Mouse (Mus musculus): Measurements from ENCODE around the gene Mink1.
"Not testable (repeated sequence)": the region's sequence is repeated elsewhere in the genome, so short reads cannot be mapped to it uniquely, and the experiment has no call there.

Gene Mink1

DNA sequence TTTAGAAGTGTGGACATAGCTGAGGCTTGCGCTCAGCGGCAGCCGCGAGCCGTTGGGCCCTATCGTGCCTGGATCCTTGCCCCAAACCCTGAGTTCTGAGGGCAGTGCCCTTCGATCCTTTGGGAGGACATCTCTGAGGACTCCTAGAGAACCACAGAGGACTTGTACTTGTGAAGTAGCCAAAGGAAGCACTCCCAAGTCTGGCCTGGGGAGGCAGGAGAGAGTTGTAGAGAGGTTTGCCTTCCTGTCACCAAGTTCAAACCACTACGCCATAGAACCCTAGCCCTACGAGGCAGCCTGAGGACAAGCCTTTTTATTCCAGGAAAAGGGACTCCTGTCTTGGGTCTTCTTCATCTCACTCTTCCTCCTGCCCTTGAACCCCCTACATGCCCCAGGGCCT is 5.1 kb upstream of the Mink1 start:
- no peak for DNase-seq (ENCODE audit: low read depth)

DNA sequence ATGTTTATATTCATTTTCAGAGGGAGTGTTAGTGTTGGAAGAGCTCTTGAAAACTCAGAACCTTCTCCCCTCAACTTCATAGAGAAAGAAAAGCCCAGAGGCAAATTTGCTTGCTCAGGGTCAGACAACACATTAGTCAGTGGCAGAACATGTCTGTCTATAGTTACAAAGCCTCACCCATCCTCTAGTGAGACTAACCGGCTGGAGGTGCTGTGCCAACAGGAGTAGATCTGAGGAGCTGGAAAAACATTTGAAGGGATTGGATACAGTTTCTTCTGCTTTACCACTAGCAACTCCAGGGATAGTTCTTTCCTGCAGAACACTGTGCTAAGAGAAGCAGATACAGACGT is 769 bp upstream of the Mink1 start:
- no peak for DNase-seq (ENCODE audit: low read depth)

DNA sequence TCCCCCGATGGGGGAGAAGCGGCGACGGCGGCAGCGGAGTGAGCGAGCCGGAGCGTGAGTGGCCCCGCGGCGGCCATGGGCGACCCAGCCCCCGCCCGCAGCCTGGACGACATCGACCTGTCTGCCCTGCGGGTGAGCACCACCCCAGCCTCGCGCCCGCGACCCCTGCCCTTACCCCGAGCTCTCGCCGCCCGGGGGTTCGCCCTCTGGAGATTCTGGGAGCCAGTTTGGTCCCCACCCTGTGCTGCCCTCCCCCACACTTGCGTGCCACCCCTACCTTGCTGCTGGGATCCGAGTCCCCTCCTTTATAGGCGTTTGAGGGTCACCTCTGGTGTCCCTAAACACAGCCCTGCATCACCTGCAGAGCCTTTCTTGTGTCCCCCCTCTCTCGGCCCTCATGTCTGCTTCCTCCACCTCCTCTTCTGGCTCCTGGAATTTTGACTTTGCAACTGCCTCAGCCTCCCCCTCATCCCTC is 351 bp downstream of the Mink1 start:
- DNase-seq (ENCODE audit: low read depth) = no peak

DNA sequence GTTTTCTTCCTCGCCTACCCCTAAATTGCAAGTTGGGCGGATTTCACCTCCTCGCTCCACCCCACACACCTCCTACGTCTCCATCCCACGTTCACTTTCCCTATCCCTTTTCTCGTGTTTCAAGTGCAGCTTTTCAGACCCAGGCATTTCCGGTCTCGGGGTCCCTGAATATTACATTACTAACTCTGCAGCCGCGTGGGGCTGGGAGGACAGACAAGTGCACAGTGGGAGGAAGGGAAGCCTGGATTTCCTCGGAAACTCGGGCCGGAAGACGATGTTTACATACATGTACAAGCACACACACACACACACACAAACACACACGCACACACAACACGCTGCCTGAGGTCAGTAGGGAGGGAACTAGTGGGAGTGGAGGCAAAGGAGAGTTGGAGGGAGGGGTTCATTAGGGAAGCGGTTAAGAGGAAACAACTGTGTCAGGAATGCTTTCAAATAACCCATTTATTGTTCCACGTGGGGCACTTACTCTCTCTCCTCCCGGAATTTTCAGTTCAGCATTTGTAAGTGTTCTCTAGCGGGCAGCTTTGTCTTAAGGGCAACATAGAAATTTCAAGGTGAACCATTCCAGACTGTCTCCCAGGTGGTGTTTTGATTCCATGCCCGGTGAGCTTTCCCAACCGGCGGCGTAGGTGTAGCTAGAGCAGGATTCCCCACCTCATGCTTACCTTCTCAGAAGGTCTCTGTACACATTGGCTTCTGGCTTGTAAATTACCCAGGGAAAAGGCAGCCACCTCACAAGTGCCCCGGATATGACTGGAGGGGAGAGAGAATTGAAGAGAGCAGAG is 992 bp downstream of the Mink1 start:
- no peak for DNase-seq (ENCODE audit: low read depth)

DNA sequence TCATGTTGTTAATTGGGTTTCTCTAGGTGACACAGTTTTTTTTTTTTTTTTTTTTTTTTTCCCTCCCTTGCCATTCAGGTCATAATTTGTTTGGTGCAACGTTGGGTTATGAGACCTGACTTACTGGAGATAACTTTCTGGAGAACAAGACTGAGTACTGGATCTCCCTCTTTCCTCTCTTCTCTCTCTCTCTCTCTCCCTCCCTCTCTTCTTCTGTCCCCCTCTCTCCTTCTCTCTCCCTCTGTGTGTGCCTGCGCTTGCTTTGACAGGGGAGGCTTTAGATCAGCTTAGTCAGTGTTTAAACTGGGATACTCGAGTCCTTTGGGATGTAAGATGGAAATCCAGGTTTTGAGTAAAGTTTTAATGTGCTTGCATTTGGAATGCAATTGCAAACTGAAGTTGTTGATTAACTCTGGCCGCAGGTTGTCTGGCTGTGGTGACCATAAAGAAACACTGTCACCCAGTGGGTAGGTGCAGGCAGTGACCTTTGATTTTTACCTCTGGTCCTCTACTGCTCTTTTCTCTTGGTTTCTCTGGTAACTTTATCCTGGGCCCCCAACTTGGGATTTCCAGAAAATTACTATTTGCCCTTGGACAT is 1.7 kb downstream of the Mink1 start:
- DNase-seq (ENCODE audit: low read depth) = no peak

DNA sequence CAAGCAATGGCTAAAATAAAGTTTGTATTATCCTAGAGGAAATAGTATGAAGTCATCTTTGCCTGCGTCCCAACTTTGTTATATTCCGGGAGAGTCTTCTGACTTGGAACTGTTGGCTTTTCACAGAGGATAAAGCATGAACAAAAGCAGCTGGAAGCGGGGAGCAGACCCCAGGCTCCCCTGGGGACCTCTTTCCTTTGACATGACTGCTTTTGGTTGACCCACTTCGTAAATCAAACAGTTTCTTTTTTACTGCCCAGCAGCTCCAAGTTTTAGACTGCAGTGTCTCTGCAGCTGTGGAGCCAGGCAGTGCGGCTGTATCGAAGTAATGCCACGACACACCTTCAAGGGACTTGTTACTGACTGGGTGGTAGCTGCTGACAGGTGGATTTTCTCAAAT is 3.9 kb downstream of the Mink1 start:
- no peak for DNase-seq (ENCODE audit: low read depth)

DNA sequence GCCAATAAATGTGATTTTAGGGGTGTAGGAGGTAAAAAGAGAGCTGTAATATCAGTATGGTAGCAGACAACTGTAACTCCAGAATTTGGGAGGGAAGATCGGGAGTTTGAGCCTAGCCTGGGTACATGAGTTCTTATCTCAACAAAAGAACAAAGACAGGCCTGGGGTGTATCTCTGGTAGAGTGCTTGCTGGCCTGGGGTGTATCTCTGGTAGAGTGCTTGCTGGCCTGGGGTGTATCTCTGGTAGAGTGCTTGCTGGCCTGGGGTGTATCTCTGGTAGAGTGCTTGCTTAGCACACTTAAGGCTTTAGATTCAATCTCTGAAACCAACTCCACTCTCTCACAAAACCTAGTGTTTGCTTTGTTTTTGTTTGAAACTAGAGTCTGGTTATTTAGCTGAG is 7.9 kb downstream of the Mink1 start:
- DNase-seq (ENCODE audit: low read depth) = not testable (repeated sequence)

DNA sequence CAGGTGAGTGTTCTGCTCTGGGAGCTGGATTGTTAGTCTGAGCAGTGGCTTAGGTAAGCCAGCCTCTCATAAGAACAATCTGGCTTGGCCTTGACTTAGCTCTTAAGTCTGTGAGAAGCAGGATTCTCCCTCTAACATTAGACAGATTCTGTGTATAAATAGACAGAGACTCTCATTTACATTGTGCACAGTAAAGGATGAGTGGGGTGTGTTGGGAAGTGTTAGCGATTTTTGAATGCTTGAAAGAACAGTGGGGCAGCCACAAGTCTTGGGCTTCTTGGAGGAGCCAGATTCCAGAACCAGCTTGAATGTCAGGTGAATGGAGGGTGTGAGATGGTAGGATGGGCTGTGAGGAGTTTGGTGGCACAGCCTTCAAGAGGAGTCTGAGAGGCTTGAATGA is 9.0 kb downstream of the Mink1 start:
- no peak for DNase-seq (ENCODE audit: low read depth)

DNA sequence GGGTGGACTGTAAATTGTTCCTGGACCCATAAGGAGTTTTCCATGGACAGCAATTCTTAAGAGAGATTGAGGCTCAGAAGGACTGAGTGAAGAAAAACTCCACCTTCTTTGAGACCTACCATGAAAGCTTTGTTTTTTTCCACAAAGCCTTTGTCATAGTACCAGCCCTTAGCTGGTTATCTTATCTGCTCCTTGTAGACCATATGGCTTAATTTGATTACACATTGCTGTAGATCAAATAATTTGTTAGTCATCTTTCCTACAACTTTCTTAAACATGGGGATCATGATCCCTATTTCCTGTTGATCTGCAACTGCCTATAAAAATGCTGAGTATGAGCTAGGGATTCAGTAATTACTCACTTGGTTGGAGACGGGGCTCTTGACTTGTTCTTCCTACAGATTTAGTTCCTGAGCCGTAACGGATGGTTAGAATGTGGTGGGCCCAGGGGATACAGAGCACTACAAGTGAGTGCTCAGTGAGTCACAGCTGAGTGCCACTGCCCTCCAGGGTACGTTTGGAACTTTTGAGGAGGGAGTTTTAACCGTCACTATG is 9.7 kb downstream of the Mink1 start:
- DNase-seq (ENCODE audit: low read depth) = no peak

DNA sequence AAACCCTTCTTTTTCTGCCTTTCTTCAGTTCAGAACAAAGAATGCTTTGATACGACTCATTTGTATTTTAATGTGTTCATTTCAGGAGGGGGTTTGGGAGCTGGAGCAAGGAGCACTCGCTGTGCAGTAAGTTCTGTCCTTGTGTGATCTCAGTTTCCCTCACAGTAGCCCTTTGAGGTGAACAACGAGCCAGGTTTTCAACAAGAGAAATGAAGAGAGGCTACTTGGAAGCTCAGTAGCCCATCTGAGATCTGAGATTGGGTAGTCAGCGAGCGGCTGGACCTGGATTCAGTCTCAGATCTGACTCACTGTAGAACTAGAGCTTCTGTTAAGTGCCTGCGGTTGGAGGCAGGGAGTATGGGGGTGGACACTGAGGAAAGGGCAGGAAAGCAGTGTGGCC is 11.2 kb downstream of the Mink1 start:
- peak; percentile 71 for DNase-seq (ENCODE audit: low read depth)

DNA sequence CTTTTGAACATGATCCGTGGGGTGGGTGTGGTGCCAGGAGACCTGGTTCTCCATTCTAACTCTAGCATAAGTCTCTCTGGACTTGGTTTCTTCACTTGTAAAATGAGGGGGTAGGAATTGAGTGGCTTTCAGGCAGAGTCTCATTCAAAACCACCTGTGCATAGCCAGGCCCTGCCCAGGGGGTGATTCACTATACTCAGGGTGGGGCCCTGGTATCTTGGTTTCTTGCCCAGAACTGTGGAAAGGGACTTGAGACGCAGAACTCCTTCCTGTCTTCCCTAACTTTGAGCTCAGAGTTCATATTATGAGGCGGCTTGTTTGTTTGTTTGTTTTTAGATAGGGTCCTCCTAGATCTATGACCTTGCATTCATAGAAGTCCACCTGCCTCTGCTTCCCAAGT is 14.5 kb downstream of the Mink1 start:
- no peak for DNase-seq (ENCODE audit: low read depth)

DNA sequence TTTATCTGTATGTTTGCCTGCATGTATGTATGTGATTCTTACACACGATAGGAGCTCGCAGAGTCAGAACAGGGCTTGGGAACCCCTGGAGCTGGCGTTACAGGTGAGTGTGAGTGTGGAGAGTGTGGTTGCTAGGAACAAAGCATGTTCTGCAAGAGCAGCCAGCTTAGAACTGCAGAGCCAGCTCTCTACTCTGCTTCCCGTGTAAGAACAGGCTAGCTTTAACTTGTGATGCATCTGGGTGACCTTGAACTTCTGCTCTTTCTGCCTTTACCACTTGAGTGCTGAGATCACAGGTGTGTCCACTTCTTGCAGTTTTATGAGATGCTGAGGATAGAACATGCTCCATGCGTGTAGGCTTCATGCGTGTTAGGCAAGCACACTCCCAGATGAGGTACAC is 16.3 kb downstream of the Mink1 start:
- no peak for DNase-seq (ENCODE audit: low read depth)

DNA sequence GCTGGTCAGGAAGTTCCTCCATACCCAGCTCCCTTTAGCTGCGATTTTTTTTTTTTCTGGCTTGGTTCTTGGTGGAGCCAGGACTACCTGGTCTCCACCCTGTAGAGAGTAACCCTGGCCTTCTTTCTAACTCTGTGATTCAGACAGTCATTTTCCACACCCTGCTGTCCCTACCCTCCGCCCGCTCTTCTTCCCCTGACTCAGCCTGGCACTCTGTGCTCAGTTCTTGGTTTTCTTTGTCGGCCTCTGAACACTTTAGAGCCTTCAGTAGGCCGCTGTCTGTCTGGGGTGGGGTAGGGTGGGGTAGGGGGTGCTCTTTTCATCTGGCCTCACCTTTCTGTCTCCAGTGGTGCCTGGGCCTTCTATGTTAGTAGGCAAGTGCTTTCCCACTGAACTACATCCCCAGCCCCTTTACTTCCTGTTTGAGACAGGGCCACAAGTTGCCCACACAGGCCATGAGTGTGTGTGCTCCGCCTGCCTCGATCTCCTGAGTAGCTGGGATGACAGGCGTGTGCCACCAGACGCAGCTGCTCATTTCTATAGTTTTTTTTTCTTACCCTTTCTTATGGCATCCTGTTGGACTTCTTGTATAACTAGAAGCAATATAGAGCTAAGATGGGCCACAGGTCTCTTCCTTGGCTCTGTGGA is 17.2 kb downstream of the Mink1 start:
- no peak for DNase-seq (ENCODE audit: low read depth)

DNA sequence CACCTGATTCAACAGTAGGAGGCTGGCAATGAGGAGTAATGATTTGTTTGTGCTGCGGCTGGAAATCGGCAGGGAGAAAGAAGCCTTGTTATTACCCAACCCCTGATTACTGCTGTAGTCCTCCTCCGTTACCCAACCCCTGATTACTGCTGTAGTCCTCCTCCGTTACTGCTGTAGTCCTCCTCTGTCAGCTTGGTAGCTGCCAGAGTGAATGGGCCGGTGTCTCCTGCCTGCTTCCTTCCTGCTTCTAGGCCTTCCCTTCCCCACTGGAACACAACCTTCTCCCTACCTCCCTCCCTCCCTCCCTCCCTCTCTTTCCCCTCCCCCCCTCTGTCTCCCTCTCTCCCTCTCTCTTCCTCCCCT is 17.7 kb downstream of the Mink1 start:
- DNase-seq (ENCODE audit: low read depth) = no peak

DNA sequence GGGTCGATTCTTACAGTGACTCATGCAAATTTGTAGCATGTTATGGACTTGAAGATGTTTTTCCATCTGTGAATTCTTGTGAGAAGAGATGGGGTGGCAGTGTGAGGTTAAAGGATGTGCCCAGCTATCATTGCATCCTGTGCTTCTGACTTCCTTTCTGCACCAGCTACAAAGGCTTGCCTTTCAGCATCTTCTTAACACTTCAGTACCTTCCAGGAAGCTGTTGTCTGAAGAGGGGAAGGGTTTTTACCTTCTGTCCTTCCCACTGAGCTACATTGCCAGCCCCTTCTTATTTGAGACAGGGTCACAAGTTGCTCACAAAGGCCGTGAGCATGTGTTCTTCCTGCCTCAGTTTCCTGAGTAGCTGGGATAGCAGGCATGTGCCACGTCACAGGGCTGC is 18.2 kb downstream of the Mink1 start:
- DNase-seq (ENCODE audit: low read depth) = no peak

DNA sequence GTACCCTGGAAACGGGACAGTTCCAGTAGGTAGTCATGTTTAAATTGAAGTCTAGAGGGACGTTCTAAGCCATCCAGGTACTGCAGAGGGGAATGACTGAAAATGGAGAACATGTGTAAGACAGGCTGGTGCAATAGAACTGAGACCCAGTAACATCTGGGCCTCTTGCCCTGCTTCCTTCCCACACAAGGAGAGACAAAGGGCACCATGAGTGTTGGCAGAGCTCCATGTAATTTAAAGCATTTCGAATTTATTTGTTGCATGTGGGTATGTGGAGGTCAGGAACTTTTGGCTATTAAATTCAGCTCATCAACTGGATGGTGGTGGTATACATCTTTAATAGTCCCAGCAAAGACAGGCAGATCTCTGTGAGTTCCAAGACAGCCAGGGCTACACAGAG is 19.5 kb downstream of the Mink1 start:
- no peak for DNase-seq (ENCODE audit: low read depth)

DNA sequence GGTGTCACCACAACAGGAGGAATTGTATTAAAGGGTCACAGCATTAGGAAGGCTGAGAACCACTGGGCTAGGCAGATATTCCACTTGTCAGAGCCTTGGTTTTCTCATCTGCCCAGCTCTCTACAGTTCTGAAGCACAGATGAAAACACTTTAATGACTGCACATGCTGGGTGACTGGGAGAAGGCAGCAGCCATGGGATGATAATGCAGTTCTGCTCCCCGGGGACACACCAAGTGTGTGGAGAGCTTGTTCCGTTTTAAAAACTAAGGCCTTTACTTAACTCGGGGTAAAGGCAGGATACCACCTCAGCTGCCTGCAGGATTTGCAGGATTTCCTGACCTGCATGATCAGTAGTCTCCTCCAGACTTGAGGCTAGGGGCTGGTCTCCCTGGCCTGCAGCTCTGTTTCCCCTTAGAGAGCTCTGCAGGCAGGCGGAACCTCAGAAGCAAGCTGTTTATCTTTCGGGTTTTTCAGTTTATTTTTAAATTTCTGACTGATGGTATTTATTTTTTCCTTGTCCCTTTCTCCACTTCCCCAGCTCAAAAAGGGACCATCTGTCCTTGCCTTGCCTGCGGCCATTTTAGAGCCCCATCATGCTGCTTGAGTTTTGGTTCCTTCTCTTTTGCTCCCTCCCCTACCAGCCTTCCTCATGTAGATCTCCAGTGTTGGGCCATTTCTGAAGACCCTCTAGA is 20.5 kb downstream of the Mink1 start:
- no peak for DNase-seq (ENCODE audit: low read depth)

DNA sequence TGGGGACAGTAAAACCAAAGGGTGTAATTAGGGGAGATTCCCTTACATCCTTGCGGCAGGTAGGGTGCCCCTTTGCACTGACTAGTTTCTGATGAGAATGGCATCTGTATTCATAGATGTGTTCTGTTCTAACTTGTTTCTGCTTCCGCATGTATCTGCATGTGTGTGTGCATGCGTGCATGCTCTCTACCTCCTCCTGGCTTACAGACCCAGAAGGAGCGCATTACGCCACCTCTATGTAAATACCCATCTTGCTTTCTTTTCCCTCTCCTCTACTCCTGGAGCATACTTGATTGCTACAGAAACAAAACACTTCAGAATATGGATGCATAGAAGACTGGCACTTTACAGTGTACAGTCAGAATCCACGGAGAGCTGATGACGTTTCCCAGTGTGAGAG is 21.1 kb downstream of the Mink1 start:
- no peak for DNase-seq (ENCODE audit: low read depth)

DNA sequence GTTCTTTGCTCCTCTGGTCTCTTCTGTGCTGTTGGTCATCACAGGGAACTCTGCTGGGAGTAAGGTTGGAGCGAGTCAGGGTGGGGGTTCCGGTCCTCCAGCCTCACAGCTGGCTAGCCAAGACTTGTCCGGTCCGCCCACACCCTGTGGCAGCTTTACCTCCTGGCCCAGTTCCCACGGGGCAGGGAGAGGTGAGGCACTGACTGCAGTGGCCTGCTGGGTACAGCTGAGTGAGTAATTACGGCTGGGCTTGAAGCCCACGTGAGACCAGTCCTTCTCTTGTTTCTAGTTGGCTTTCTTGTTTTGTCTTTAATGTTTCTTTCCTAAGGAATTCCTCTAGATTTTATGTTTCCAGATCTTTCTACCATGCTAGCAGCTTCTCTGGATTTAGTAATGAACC is 22.8 kb downstream of the Mink1 start:
- DNase-seq (ENCODE audit: low read depth) = peak; percentile 95

DNA sequence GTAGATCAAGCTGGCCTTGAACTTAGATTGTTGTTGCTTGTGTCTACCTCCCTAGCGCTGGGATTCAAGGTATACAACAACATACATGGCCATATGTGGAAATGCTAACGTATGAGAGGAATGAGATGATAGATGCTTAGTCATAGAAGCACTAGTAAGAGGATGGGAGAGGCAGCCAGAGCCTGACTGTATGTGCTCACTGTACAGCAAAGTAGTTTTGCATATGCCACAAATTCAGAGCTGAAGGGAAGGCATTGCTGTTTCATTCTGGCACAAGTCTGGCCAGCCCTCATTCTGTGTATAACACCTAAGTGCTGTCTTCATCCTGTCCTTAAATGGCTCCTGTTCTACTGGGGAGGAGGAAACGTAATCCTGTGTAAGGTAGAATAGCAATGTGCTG is 23.6 kb downstream of the Mink1 start:
- DNase-seq (ENCODE audit: low read depth) = no peak

DNA sequence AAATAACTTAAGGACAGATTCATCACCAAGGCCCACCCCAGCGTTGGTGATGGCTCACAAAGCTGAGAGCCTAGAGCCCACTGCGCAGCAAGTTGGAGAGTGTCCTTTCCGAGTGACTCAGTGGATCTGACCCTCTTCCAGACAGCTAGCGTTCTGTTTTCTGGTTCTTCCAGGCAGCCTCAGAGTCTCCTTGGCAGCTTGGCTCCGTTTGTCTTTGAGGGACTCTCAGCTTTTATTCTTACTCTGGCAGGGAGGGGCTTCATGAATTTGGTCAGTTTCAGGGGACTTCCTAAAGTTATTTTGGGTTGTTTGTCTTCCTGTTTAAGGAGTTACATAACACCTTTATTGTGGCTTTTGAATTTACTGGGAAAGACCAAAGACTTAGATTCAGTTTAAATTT is 24.3 kb downstream of the Mink1 start:
- no peak for DNase-seq (ENCODE audit: low read depth)

DNA sequence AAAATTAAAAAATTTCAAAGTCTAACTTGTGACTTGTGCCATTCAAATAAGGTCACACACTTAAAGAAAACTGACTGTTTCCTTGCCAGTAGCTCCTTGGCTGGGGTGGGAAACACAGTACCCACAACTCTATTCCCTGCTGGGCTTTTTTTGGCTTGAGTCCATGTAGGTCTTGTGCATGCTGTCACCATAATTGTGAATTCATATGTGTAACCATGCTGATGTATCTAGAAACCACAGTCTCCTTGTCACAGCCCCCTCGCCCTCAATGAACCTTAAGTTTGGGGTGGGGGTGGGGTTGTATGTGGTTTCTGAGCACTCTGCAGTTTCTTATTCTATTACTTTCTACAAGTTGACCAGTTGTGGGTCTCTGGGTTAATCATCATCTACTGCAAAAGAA is 29.1 kb downstream of the Mink1 start:
- no peak for DNase-seq (ENCODE audit: low read depth)
